Mouse (Mus musculus) heart, postnatal 25 days (tissue): ENCODE data around the gene Tspan13. TPM values are rescaled to one million over a fixed set of nuclear protein-coding genes. Genes with fewer than 3 reads are reported as not detected.

Experiments
- DNase-seq: peaks from one replicate; pipeline ENCODE4 v3.0.0; 2022; ENCODE audit warnings: low spot score
- intact Hi-C: fragments of 180-260 bp; cut with DNase I; formaldehyde crosslinking; loops from one replicate; pipeline ENCODE4 v1.15.1; 2025
- total RNA-seq, 2 experiments: library from RNA; stranded (reverse); gene quantifications; 2 replicates each; pipeline ENCODE4 v1.2.3; 2021

Gene Tspan13
- total RNA-seq, 2 experiments from 2014 or later: 44.2 to 57.7 TPM

- intact Hi-C loops: loop anchor here (10.0 kb wide), 2 partner anchors 501 to 1069 kb away; partner anchors contain the start of genes Ahr and Meox2
- no peak for DNase-seq
These were observed 6.2 kb downstream of the Tspan13 start for GRCm38 (mm10) chr12:36036121-36036520.

- intact Hi-C loops: loop anchor here (10.0 kb wide), 2 partner anchors 501 to 1069 kb away; partner anchors contain the start of genes Ahr and Meox2
- no peak for DNase-seq
These were observed 6.8 kb downstream of the Tspan13 start for GRCm38 (mm10) chr12:36035501-36035900.

- intact Hi-C loops: loop anchor here (10.0 kb wide), 2 partner anchors 498 to 1072 kb away; partner anchors contain the start of genes Ahr and Meox2
- DNase-seq: peak; percentile 29
These were observed 9.9 kb downstream of the Tspan13 start for GRCm38 (mm10) chr12:36032419-36032818.

GRCm38 (mm10) chr12:36030660-36031363 lies 11.5 kb downstream of the Tspan13 start:
- intact Hi-C loops: loop anchor here (10.0 kb wide), 2 partner anchors 496 to 1074 kb away; partner anchors contain the start of genes Ahr and Meox2
- DNase-seq: no peak

- intact Hi-C loops: loop anchor here (5.0 to 10.0 kb wide), 3 partner anchors 128 to 1075 kb away; partner anchors contain the start of genes Ahr, Ankmy2, Bzw2 and Meox2
These were observed 12.6 kb downstream of the Tspan13 start for GRCm38 (mm10) chr12:36029687-36030086.

GRCm38 (mm10) chr12:36028968-36029645 lies 13.2 kb downstream of the Tspan13 start:
- intact Hi-C loops: loop anchor here (5.0 kb wide), 1 partner anchor 128 kb away; the partner anchor contains the start of genes Ankmy2 and Bzw2
- DNase-seq: no peak

More at GRCm38 (mm10) chr12:36029687-36030086, 12.6 kb downstream of the Tspan13 start:
- no peak for DNase-seq

- no peak for DNase-seq
- intact Hi-C loops: loop anchor here (5.0 kb wide), 1 partner anchor 130 kb away; the partner anchor contains the start of genes Ankmy2 and Bzw2
These were observed 15.1 kb downstream of the Tspan13 start for GRCm38 (mm10) chr12:36027171-36027570.

GRCm38 (mm10) chr12:36026126-36026525 lies 16.2 kb downstream of the Tspan13 start:
- DNase-seq: no peak
- intact Hi-C loops: loop anchor here (5.0 kb wide), 1 partner anchor 131 kb away; the partner anchor contains the start of genes Ankmy2 and Bzw2

- DNase-seq: no peak
These were observed 21.6 kb downstream of the Tspan13 start for GRCm38 (mm10) chr12:36020710-36021109.

GRCm38 (mm10) chr12:36020081-36020480 lies 22.2 kb downstream of the Tspan13 start:
- intact Hi-C loops: no loop called here
- DNase-seq: no peak

More at GRCm38 (mm10) chr12:36020710-36021109, 21.6 kb downstream of the Tspan13 start:
- intact Hi-C loops: no loop called here

GRCm38 (mm10) chr12:36019572-36019971 lies 22.7 kb downstream of the Tspan13 start:
- intact Hi-C loops: no loop called here
- no peak for DNase-seq

GRCm38 (mm10) chr12:36017791-36018190 lies 24.5 kb downstream of the Tspan13 start:
- intact Hi-C loops: no loop called here
- DNase-seq: no peak

- intact Hi-C loops: no loop called here
- DNase-seq: no peak
These were observed 28.9 kb downstream of the Tspan13 start for GRCm38 (mm10) chr12:36013216-36013910.

- intact Hi-C loops: no loop called here
These were observed 33.8 kb downstream of the Tspan13 start for GRCm38 (mm10) chr12:36008364-36009047.

GRCm38 (mm10) chr12:36007581-36007980 lies 34.7 kb downstream of the Tspan13 start:
- intact Hi-C loops: no loop called here
- no peak for DNase-seq

More at GRCm38 (mm10) chr12:36008364-36009047, 33.8 kb downstream of the Tspan13 start:
- DNase-seq: no peak

GRCm38 (mm10) chr12:36004714-36005113 lies 37.6 kb downstream of the Tspan13 start:
- no peak for DNase-seq
- intact Hi-C loops: no loop called here

- intact Hi-C loops: loop anchor here (2.0 to 5.0 kb wide), 2 partner anchors 47 to 103 kb away; partner anchors contain the start of gene Tspan13
- DNase-seq: no peak
These were observed 46.5 kb downstream of the Tspan13 start for GRCm38 (mm10) chr12:35995799-35996198.

GRCm38 (mm10) chr12:35994098-35994497 lies 48.2 kb downstream of the Tspan13 start:
- DNase-seq: no peak
- intact Hi-C loops: no loop called here

- DNase-seq: no peak
- intact Hi-C loops: no loop called here
These were observed 48.7 kb downstream of the Tspan13 start for GRCm38 (mm10) chr12:35993583-35993982.
